Mouse (Mus musculus): ENCODE measurements around the gene Elane. TPM values are rescaled to one million over a fixed set of nuclear protein-coding genes. Genes with fewer than 3 reads are reported as not detected.

Gene Elane
- total RNA-seq, 2 experiments from 2014 or later = not detected

GRCm38 (mm10) chr10:79908167-79909091, 22.4 kb downstream of the Elane start, which contains the start of gene Med16:
Gene Med16, minus strand, starts transcription at chr10:79908923.
- intact Hi-C loops (cut with DNase I; ENCODE audit: low total_unique reads) = no loop called here
- peak; percentile 97 for DNase-seq

- intact Hi-C loops (cut with DNase I; ENCODE audit: low total_unique reads) = no loop called here
- no peak for DNase-seq
Measured at GRCm38 (mm10) chr10:79909092-79909922, 23.3 kb downstream of the Elane start.

GRCm38 (mm10) chr10:79910556-79910955, 24.5 kb downstream of the Elane start, which contains the start of gene Gm26602:
Gene Gm26602, plus strand, starts transcription at chr10:79910856.
- intact Hi-C loops (cut with DNase I; ENCODE audit: low total_unique reads) = no loop called here
- no peak for DNase-seq

- intact Hi-C loops (cut with DNase I; ENCODE audit: low total_unique reads) = no loop called here
- no peak for DNase-seq
Measured at GRCm38 (mm10) chr10:79912412-79912811, 26.4 kb downstream of the Elane start.

GRCm38 (mm10) chr10:79914131-79914947, 28.3 kb downstream of the Elane start:
- no peak for DNase-seq
- intact Hi-C loops (cut with DNase I; ENCODE audit: low total_unique reads) = no loop called here

- intact Hi-C loops (cut with DNase I; ENCODE audit: low total_unique reads) = loop anchor here (5.0 kb wide), 1 partner anchor 33 kb away; no protein-coding TSS in a partner anchor
- no peak for DNase-seq
Measured at GRCm38 (mm10) chr10:79914948-79915596, 29.0 kb downstream of the Elane start.

GRCm38 (mm10) chr10:79916081-79916480, 30.0 kb downstream of the Elane start:
- no peak for DNase-seq
- intact Hi-C loops (cut with DNase I; ENCODE audit: low total_unique reads) = loop anchor here (5.0 kb wide), 1 partner anchor 34 kb away; no protein-coding TSS in a partner anchor

GRCm38 (mm10) chr10:79916808-79917531, 30.9 kb downstream of the Elane start, which contains the start of gene Kiss1r:
Gene Kiss1r, plus strand, starts transcription at chr10:79916971.
- peak; percentile 89 for DNase-seq
- intact Hi-C loops (cut with DNase I; ENCODE audit: low total_unique reads) = loop anchor here (5.0 kb wide), 1 partner anchor 35 kb away; no protein-coding TSS in a partner anchor

GRCm38 (mm10) chr10:79917532-79918100, 31.6 kb downstream of the Elane start:
- intact Hi-C loops (cut with DNase I; ENCODE audit: low total_unique reads) = loop anchor here (5.0 kb wide), 1 partner anchor 35 kb away; no protein-coding TSS in a partner anchor
- DNase-seq = no peak

GRCm38 (mm10) chr10:79918231-79919078, 32.4 kb downstream of the Elane start:
- intact Hi-C loops (cut with DNase I; ENCODE audit: low total_unique reads) = loop anchor here (5.0 kb wide), 1 partner anchor 36 kb away; no protein-coding TSS in a partner anchor
- DNase-seq = no peak

- no peak for DNase-seq
Measured at GRCm38 (mm10) chr10:79919251-79919849, 33.3 kb downstream of the Elane start.

GRCm38 (mm10) chr10:79920056-79920890, 34.2 kb downstream of the Elane start:
- intact Hi-C loops (cut with DNase I; ENCODE audit: low total_unique reads) = loop anchor here (5.0 kb wide), 1 partner anchor 88 kb away; no protein-coding TSS in a partner anchor

More at GRCm38 (mm10) chr10:79919251-79919849, 33.3 kb downstream of the Elane start:
- intact Hi-C loops (cut with DNase I; ENCODE audit: low total_unique reads) = loop anchor here (5.0 kb wide), 1 partner anchor 37 kb away; no protein-coding TSS in a partner anchor

GRCm38 (mm10) chr10:79920958-79921535, 35.0 kb downstream of the Elane start, which contains the start of gene R3hdm4:
Gene R3hdm4, minus strand, starts transcription at chr10:79921208.
- intact Hi-C loops (cut with DNase I; ENCODE audit: low total_unique reads) = loop anchor here (5.0 kb wide), 1 partner anchor 89 kb away; no protein-coding TSS in a partner anchor

More at GRCm38 (mm10) chr10:79920056-79920890, 34.2 kb downstream of the Elane start:
- no peak for DNase-seq

GRCm38 (mm10) chr10:79921572-79921971, 35.5 kb downstream of the Elane start:
- no peak for DNase-seq
- intact Hi-C loops (cut with DNase I; ENCODE audit: low total_unique reads) = loop anchor here (5.0 kb wide), 1 partner anchor 89 kb away; no protein-coding TSS in a partner anchor

More at GRCm38 (mm10) chr10:79920958-79921535, 35.0 kb downstream of the Elane start, which contains the start of gene R3hdm4:
- no peak for DNase-seq
